Mouse (Mus musculus) ovary, postnatal 36 days (tissue): ENCODE data around the gene Gpank1.

Experiments
- DNase-seq: peaks from one replicate; pipeline ENCODE4 v3.0.0; 2022; ENCODE audit warnings: low spot score, mixed read lengths

Gpank1 gene

DNA sequence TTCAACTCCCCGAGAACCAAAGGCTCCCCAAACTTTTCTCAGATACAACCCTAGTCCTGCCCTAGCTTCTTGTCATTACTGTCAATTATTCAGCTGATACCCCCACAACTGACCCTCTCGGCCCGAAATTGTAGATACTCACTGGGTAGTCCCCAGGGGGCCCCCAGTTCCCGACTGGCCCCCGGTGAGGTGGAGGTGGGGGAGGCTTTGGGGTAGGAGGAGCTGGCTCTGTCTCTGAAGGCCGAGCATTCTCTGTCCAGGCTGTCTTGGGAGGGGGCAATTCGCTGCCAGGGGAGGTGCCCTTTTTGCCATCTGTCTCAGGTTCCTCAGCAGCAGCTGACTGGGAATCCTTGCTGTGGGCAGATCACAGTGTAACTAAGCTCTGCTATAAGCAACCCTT, 38.4 kb downstream of the Gpank1 start:
- no peak for DNase-seq

DNA sequence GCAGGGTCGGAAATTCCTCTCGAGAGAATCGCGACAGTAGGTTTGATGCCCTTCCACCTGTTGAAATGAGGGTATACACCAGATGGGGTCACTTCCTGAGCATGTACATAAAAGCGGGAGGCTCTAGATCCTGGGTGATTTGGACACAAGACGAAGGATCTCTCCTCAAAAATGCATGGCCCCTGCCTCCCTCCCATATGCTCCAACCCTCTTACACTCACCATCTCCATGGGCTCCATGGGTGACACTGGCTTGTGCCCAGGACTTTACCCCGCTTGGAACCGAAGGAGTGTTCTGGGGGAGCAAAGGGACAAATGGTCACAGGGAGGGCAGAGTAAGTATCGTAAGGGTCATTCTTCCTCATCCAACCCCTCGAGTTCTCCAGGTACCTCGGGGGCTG, 40.2 kb downstream of the Gpank1 start:
- no peak for DNase-seq

DNA sequence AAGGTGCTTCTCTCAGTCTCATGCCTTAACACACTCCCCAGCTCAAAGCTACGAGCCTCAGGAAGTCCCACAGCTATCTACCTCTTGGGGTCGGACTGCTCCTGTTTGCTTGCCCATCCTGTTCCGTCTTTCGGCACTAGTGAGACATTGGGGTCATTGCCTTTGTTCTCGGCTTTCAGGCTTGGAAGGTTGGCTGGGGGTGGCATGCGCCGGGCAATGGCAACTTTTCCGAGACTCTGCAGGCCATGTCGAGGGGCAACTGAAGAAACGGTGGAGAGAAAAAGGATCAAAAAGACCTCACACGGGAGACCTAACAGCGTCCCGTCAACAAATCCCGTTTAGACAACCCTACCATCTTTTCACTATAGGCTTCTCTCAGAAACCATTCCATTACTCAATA, 40.9 kb downstream of the Gpank1 start:
- no peak for DNase-seq

DNA sequence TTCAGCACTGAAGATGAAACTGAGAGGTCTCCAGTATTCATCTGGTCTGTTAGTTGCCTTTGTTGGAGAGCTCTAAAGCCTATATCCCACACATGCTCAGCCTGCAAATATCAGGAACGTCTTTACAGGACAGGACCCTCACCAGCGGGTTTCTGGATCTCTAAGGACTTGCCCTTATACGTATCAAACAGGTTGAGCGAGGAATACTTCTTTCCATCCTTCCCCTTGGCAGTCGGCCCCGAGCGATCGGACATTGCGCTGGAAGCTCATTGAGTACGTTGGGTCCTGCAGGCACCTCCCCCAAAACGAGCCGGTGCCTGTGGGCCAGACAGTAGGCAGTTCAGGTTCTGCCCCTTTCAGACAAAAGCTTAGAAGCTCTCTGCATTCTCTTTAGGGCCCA, 41.5 kb downstream of the Gpank1 start:
- DNase-seq, result peak; percentile 52

DNA sequence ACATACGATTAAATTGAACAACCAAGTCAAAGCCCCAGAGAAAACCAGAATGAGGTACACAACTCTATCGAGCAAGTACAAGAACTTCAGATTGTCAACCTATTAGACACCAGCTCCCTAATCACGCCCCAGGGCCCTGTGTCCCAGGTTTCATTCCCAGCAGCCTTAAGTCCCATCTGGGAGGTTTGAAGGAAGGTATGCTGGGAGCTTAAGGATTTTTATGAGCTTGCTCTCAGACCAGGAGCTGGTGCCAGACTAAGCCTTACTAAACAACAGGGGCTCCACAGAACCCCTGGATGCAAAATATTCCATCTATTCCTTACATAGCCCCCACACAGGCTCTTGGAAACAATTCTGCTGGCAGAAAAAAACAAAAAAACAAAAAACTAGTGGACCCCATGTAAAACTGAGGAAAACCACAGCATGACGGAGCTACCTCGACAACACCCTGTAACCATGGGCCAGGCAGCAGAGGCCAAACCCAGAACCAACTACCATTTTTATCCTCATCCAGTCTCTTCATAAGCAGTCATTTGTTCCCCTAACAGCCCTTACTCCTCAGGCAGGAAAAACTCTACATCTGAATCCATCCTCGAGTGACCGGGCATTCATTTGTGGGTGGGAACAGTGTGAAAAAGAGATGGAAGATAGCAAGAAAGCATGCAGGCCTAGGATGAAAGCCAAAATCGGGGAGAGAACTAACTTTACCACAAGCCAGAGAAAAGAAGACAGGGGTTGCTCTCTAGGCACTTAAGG, 42.2 kb downstream of the Gpank1 start:
- DNase-seq, result no peak

DNA sequence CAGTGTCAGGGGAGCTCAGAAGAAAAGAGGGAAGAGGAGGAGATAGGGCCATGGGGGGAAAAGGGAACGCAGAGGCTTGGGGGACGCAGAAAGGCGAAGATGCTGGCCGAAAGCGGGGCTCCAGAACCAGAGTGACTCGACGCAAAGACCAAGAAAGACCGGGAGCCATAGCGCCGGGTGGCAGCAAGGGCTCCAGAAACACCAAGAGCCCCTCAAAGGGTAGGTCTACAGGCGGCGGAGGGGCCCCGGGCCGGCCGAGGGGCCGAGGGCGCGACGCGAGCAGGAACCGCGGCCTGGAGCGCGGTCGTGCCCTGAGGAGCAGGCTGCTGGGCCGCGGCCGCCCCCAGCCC, 42.9 kb downstream of the Gpank1 start:
- DNase-seq, result no peak

DNA sequence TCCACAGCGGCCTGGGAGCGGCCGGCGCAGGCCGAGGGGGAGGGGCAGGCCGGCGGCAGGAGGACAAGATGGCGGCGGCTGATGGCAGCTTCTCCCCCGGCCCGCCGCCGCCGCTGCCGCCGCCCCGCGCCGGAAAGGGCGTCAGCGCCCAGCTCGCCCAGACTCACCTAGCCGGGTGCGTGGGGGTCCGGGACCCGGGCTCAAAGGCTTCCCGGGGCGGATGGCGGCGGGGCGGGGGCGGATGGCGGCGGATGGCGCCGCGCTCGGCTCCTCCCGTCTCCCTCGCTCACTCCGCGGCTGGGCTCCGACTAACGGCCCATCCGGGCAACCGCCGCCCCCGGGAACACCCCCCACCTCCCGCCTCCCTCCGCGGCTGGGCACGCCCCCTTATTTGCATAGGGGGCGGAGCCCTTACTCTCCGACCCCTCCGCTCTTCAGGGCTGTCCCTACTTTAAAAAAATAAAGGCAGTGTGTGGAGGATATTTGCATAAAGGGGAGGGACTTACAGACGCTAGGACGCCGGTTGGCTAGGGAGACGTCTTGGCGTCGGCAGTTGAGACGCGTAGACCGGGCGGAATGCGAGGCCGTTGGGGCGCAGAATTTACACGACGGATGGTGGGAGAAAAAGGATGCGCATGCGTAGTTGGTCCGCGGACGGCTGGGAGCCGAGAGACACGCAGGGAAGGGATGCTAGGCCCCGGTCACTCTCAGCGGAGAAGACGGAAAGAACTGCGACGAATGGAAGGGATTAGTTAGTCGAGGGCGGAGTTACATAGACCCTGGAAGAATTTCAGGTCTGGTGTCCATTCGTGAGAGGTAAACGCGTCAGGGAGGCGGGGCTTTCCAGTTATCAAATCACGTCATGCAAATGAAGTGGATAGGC, 43.6 kb downstream of the Gpank1 start, which contains the start of gene Prrc2a:
Prrc2a (minus strand) TSS at position 330 of the 883 bp plus-strand sequence.
- DNase-seq, result peak; percentile 96

DNA sequence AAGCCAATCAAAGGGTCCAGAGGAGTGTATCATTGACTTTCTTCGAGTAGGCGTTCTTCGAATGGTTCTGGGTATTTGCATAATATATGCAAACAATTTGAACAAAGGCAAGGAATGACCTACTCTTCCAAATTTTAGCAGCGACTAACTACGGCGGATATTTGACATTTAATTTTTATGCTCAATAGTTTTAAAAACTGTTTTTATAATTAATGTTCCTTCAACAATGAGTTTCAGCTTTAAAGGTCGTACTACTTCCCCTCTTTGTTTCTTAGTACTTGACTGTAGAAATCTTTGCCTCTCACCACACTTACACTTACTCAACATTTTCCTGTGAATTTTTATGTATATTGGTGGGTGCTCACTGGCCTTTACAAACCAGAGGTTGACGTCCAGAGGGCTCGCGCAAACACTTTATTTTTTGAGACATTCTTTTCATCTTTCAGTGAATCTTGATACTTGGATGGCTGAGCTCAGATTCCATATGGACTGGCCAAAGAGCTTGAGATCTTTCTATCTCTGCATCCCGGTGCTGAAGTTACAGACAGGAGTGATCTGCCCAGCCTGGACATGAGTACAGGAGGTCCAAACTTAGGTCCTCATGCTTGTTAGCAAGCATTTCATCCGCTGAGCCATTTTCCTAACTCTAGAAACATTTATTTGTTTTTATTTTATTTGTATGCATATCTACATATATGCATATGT, 44.3 kb downstream of the Gpank1 start:
- DNase-seq, result no peak

DNA sequence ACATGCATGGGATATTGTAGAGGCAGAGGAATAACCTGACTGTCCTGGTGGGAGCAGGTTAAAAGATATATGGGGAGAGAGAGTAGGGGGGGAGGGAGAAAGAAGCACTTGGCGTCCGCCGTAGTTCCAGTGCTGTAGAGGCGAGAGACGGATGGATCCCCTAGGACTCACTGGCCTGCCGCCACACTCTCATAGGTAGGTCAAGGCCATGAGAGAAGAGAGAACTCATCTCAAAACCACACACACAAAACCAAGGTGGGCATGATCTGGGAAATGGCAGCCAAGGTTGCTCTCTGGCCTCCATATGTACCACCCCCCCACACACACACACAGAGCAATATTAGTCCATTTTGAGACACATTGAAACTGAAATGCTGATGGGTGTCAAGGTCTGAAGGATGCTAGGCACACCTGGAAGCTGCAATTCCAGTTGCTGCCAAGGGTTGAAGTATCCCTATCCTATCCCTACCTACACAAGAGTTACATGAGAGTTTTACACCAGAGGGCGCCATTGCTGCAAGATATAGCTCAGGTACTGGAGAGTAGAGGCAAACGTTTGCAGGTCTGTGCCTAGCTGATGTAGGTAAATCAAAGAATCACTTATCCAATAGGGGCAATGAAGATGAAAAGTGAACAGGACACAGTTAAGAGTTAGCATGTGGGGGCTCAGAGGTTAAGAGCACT, 45.2 kb downstream of the Gpank1 start:
- no peak for DNase-seq

DNA sequence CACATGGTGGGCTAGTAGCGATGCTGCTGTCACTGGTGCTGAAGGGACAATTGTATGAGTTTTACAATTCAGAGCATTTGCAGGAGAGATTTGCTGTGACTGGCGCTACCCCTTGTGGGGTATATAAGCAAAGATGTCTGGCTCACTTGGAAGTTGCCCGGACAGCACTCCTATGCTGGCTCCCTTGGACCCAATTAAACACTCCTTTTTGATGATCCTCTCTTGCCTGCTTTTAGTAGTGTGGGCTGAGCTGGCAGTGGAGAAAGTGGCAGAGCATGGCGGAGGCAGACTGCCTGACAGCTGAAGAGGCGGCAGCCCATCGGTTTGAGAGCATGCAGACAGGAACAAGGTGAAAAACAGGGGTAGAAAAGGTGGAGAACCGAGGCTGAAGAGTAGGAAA, 46.5 kb downstream of the Gpank1 start:
- DNase-seq, result no peak

DNA sequence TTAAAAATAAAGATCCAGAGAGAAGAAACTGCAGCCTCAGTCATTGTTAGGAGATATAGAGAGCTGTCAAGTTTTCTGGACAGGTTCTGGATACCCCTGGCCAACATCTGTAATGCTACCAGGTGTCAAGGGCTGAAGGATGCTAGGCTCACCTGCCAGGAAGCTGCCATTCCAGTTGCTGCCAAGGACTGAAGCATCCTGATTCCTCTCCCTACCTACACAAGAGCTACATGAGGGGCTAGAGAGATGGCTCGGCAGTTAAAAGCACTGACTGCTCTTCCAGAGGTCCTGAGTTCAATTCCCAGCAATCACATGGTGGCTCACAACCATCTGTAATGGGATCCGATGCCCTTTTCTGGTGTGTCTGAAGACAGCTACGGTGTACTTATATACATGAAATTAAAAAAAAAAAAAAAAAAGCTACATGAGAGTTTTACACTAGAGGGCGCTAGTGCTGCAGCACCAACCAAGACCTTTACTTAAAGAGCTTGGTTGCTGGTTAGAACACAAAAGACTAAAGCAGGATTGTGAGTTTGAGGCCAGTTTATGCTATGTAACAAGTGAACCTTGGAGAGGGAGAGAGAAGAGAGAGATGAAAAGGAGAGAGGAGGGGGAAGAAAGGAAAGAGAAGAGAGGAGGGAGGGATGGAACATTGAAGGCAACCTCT, 47.4 kb downstream of the Gpank1 start:
- DNase-seq, result no peak

DNA sequence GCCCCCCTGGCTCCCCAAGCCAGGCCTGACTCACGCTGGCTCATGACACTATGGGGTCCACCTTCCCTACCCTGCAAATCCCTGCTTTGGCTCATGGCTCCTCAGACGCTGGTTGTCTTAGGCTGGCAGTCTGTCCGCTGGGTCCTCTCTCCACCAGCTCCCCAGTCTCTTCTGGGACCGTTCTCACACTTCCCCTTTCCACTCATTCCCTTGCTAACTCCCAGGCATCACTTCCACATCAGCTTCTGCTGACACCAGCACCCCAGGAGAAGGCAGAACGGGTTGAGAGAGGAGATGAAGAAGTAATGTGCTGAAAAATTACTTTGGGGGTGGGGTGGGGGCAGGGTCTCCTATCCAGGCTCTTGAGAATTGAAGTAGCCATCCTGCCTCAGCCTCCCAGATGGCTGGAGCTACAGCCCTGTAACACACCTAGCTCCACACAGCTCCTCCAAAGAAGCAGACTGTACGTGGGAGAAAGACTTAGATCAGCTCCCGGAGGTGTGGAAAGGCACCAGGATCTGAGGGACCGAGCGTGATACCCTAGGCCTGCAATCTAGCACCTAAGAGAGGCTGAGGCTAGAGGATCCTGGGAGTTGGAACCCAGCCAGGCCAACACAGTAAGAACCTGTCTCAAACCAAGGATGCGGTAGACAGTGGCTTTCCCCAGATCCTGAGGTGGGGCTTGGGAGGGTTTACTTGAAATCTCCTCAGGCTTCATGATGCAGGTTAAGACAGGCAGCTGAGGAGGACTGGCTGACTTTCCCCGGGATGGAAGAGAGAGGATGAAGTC, 51.4 kb downstream of the Gpank1 start:
- no peak for DNase-seq

DNA sequence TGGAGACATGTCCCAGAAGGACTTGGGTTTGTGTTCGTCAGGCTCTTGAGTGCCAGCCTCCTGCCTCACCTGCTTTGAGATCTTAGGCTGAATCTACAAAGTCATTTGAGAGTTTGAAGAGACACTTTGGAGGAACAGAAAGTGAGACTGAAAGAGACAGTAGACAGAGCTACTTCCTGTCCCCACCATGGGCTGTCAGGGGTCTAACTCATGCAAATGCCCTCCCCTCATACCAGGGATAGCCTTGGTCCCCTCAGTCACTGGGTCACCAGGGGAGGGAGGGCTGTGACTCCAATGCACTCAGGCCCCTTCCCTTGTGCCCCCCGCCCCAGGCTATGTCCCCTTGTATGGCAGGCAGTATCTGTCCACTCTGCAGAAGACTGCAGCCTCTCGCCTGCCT, 52.1 kb downstream of the Gpank1 start:
- no peak for DNase-seq
